In the genomic region with DNA sequence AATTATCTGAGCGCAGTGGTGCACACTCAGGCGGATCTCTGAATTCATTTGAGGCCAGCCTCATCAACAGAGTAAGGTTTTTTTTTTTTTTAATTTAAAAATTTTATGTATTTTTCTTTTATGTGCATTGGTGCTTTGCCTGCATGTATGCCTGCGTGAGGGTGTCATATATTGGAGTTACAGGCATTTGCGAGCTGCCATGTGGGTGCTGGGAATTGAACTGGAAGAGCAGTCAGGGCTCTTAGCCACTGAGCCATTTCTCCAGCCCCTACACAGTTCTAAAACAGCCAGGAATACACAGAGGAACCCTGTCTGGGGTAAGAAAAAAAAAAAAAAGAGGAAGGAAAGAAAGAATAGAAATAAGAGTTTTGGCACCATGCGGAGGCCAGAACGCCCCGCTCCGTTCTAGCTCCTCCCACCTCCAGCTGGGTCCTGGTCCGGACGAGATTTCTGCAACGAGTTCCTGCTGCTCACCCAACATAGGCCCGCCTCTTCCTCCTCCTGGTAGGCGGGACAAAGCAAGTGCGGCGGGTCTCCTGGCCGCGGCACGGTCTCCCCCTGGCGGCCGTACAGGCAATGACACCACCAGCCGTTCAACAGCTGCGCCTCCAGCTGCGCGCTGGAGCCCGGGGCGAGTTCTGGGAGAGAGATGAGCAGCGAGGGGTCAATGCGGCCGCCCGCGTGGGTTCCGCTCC, we compare ENCODE assay signal across 8 mouse cellular contexts. TPM values are rescaled to one million over a fixed set of nuclear protein-coding genes. Genes with fewer than 3 reads are reported as not detected.
DNase-seq lines count a peak whose midpoint lies in the region; ATAC-seq lines count a peak whose summit lies in the region.

No protein-coding gene starts in this region.

- no peaks in the 10 kb centered on the region for H3K9me3 ChIP-seq in hindbrain, embryonic 16.5 days (ENCODE audit: control insufficient read depth, low read length)

- peaks cover 4% of the 10 kb centered on the region for H3K27me3 ChIP-seq in hindbrain, embryonic 16.5 days (replicated peaks; ENCODE audit: control insufficient read depth, insufficient read depth, low read length)

- H3K4me2 ChIP-seq in hindbrain, embryonic 16.5 days (ENCODE audit: low read length): peak overlapping the region; percentile 93

- peak overlapping the region; percentile 85 for H3K4me3 ChIP-seq in hindbrain, embryonic 16.5 days (ENCODE audit: low read length)

- H3K9ac ChIP-seq in hindbrain, embryonic 16.5 days (ENCODE audit: low read depth, low read length): peak overlapping the region; percentile 93

- DNase-seq in ZHBTc4 (ENCODE audit: low read depth, low spot score): peak; percentile 98
- peak; percentile 92 to 97 for DNase-seq in cerebellum, postnatal 4 days (ENCODE audit: low spot score in 2 of 2)
- DNase-seq in gastrocnemius, adult 18-20 months (ENCODE audit: low spot score): peak; percentile 97
- peak; percentile 95 to 96 for DNase-seq in left cerebral cortex, adult 18-20 months (ENCODE audit: low spot score in 2 of 2)
- DNase-seq in lung, postnatal 4 days: peak; percentile 97
- peak; percentile 97 for DNase-seq in retina, postnatal 1 day
- DNase-seq in thymus, postnatal 4 days: peak; percentile 96

- H3K4me1 ChIP-seq in hindbrain, embryonic 16.5 days (ENCODE audit: control insufficient read depth, insufficient read depth, low read depth, low read length): peaks cover 12% of the 10 kb centered on the region

- 6% methylated on average over 31 of the region's 32 CpGs for WGBS in hindbrain, embryonic 16.5 days

- peak overlapping the region; percentile 90 for H3K27ac ChIP-seq in hindbrain, embryonic 16.5 days (ENCODE audit: low read depth, low read length)

- ATAC-seq in hindbrain, embryonic 16.5 days: peak; percentile 96

- no peaks in the 10 kb centered on the region for H3K36me3 ChIP-seq in hindbrain, embryonic 16.5 days (ENCODE audit: control insufficient read depth, insufficient read depth, low read length)

RNA-seq across cellular contexts. Expression of a gene that starts 5.3 kb away (rescaled TPM):
- total RNA-seq in gastrocnemius, adult 18-20 months (2021): not detected
- 0.50 TPM in 2 replicates for polyA plus RNA-seq in hindbrain, embryonic 16.5 days (2015; fragmentation: Nextera tagmentation; extraction: Ambion mirVana)
- total RNA-seq in left cerebral cortex, adult 18-20 months (2021): under 1 TPM; 0.40 to 0.42 TPM

RNA-seq across cellular contexts. Expression of a gene that starts 11.3 kb away (rescaled TPM):
- 1 to 10 TPM; 6.1 to 7.1 TPM for total RNA-seq in gastrocnemius, adult 18-20 months (2021)
- 14.3 and 14.9 TPM in 2 replicates for polyA plus RNA-seq in hindbrain, embryonic 16.5 days (2015; fragmentation: Nextera tagmentation; extraction: Ambion mirVana)
- 1 to 10 TPM; 7.9 to 8.2 TPM for total RNA-seq in left cerebral cortex, adult 18-20 months (2021)

RNA-seq across cellular contexts. Expression of a gene that starts 22.9 kb away (rescaled TPM):
- total RNA-seq in gastrocnemius, adult 18-20 months (2021): 10 to 100 TPM; 23.1 to 24.7 TPM
- 42.1 and 42.3 TPM in 2 replicates for polyA plus RNA-seq in hindbrain, embryonic 16.5 days (2015; fragmentation: Nextera tagmentation; extraction: Ambion mirVana)
- total RNA-seq in left cerebral cortex, adult 18-20 months (2021): 10 to 100 TPM; 29.7 to 33.3 TPM

RNA-seq across cellular contexts. Expression of a gene that starts 31.3 kb away (rescaled TPM):
- 100 to 1,000 TPM; 169 to 173 TPM for total RNA-seq in gastrocnemius, adult 18-20 months (2021)
- polyA plus RNA-seq in hindbrain, embryonic 16.5 days (2015; fragmentation: Nextera tagmentation; extraction: Ambion mirVana): 67.1 and 72.5 TPM in 2 replicates
- total RNA-seq in left cerebral cortex, adult 18-20 months (2021): 10 to 100 TPM; 34.3 to 39.3 TPM

RNA-seq across cellular contexts. Expression of a gene that starts 32.1 kb away (rescaled TPM):
- 10 to 100 TPM; 83.3 to 92.1 TPM for total RNA-seq in gastrocnemius, adult 18-20 months (2021)
- 275 and 318 TPM in 2 replicates for polyA plus RNA-seq in hindbrain, embryonic 16.5 days (2015; fragmentation: Nextera tagmentation; extraction: Ambion mirVana)
- 100 to 1,000 TPM; 268 to 293 TPM for total RNA-seq in left cerebral cortex, adult 18-20 months (2021)

Comparison
In these comparisons a context has a peak if more than half of its experiments do, and no peak if none do; other contexts are left out.
1. Peak in every context shown above with its lines: DNase-seq, ATAC-seq, H3K4me3 ChIP-seq and H3K27ac ChIP-seq.